Mouse (Mus musculus) midbrain, embryonic 11.5 days (tissue): ENCODE data around the gene Tex52. TPM values are rescaled to one million over a fixed set of nuclear protein-coding genes. Genes with fewer than 3 reads are reported as not detected.

Experiments used
- ATAC-seq: fragments of 200-750 bp; cut with Nextera tagmentation; 2 replicates; pipeline ENCODE4 v1.8.0; 2017; ENCODE audit warnings: moderate TSS enrichment, moderate library complexity; ENCODE audit not compliant: low FRiP score
- DNase-seq: peaks from one replicate; pipeline ENCODE4 v3.0.0; 2015; ENCODE audit warnings: low spot score; ENCODE audit errors: missing footprints
- H3K27ac ChIP-seq: fragments of 300-500 bp; sonication (generic); 2 replicates; pipeline ENCODE4 v1.5.1; 2014; ENCODE audit warnings: low read depth, low read length
- H3K27me3 ChIP-seq: fragments of 300-500 bp; sonication (generic); 2 replicates; pipeline ENCODE4 v1.6.1; 2014; ENCODE audit warnings: mild to moderate bottlenecking, low read length, moderate library complexity, mixed read lengths; ENCODE audit not compliant: control insufficient read depth, insufficient read depth
- H3K36me3 ChIP-seq: fragments of 300-500 bp; sonication (generic); 2 replicates; pipeline ENCODE4 v1.6.1; 2014; ENCODE audit warnings: mild to moderate bottlenecking, low read length, moderate library complexity, mixed read lengths; ENCODE audit not compliant: control insufficient read depth, insufficient read depth
- H3K4me1 ChIP-seq: fragments of 300-500 bp; sonication (generic); 2 replicates; pipeline ENCODE4 v1.6.1; 2014; ENCODE audit warnings: low read length; ENCODE audit not compliant: control insufficient read depth, insufficient read depth
- H3K4me2 ChIP-seq: fragments of 300-500 bp; sonication (generic); 2 replicates; pipeline ENCODE4 v1.6.1; 2014; ENCODE audit warnings: mild to moderate bottlenecking, moderate library complexity
- H3K4me3 ChIP-seq: fragments of 300-500 bp; sonication (generic); 2 replicates; pipeline ENCODE4 v1.5.1; 2014; ENCODE audit warnings: low read depth, low read length
- H3K9ac ChIP-seq: fragments of 300-500 bp; sonication (generic); 2 replicates; pipeline ENCODE4 v1.6.1; 2014; ENCODE audit warnings: low read length
- H3K9me3 ChIP-seq: fragments of 300-500 bp; sonication (generic); 2 replicates; pipeline ENCODE4 v1.6.1; 2016; ENCODE audit warnings: low read length; ENCODE audit not compliant: control insufficient read depth
- WGBS: fragments of 180-500 bp; shearing (Covaris S2); extraction: QIAGEN DNeasy Blood & Tissue Kit; methylation state at CpG from one replicate; pipeline ENCODE4 v1.1.7; 2014; 5-methylcytosine and 5-hydroxymethylcytosine counted together
- polyA plus RNA-seq: library from polyadenylated mRNA; unstranded; fragments of >200 nt; fragmentation: Nextera tagmentation; extraction: Ambion mirVana; gene quantifications from 2 replicates; pipeline ENCODE4 v1.2.1, GENCODE M21; 2014

The Tex52 gene
- polyA plus RNA-seq, 1 experiment from 2014 or later, result 0.44 TPM

GRCm38 (mm10) chr6:128355201-128355681, 20.0 kb upstream of the Tex52 start:
- peak; percentile 78 for ATAC-seq
- Histone ChIP-seq H3K27me3 (no peaks in the 10 kb centered on the region), H3K9me3 (no peaks in the 10 kb centered on the region), H3K4me1 (peaks cover 7% of the 10 kb centered on the region; the same call in 1 of the 2 replicates), H3K4me2 (peak overlapping the region; percentile 76), H3K36me3 (peaks cover 13% of the 10 kb centered on the region; the same call in 1 of the 2 replicates), H3K9ac (peak overlapping the region; percentile 58), H3K27ac (peak overlapping the region; percentile 32), H3K4me3 (peak overlapping the region; percentile 73)
- DNase-seq, result peak; percentile 97
- WGBS, result under 1% methylated on average over 28 of the region's 28 CpGs

- peaks cover 13% of the 10 kb centered on the region; the same call in 1 of the 2 replicates for H3K36me3 ChIP-seq
- DNase-seq, result peak; percentile 100
- peaks cover 7% of the 10 kb centered on the region; the same call in 1 of the 2 replicates for H3K4me1 ChIP-seq
- peak within 1 kb of the TSS; percentile 76 for H3K4me2 ChIP-seq
- peak within 1 kb of the TSS; percentile 64 for H3K9ac ChIP-seq
- ATAC-seq, result peak; percentile 99
- no peaks in the 10 kb centered on the region for H3K27me3 ChIP-seq
- WGBS, result under 1% methylated on average over 41 of the region's 42 CpGs
- peak within 1 kb of the TSS; percentile 73 for H3K4me3 ChIP-seq
- peak within 1 kb of the TSS; percentile 54 for H3K27ac ChIP-seq
- H3K9me3 ChIP-seq, result no peaks in the 10 kb centered on the region
These were observed 19.4 kb upstream of the Tex52 start, which contains the start of gene Tulp3 for GRCm38 (mm10) chr6:128355726-128356416. Gene Tulp3 (minus strand): TSS chr6:128355851.

- ATAC-seq (no peak), DNase-seq (peak; percentile 93)
- H3K4me1 ChIP-seq, result peaks cover 15% of the 10 kb centered on the region
- H3K4me2 ChIP-seq, result no peak overlapping the region
- no peak overlapping the region for H3K27ac ChIP-seq
- no peak overlapping the region for H3K9ac ChIP-seq
- 25% methylated on average over 2 of the region's 2 CpGs for WGBS
- H3K27me3 ChIP-seq, result no peaks in the 10 kb centered on the region
- peaks cover 13% of the 10 kb centered on the region; the same call in 1 of the 2 replicates for H3K36me3 ChIP-seq
- H3K4me3 ChIP-seq, result no peak overlapping the region
- H3K9me3 ChIP-seq, result no peaks in the 10 kb centered on the region
These were observed 16.3 kb upstream of the Tex52 start for GRCm38 (mm10) chr6:128358999-128359398.

- ATAC-seq, result no peak
- WGBS, result 20% methylated on average over 9 of the region's 9 CpGs
- H3K36me3 ChIP-seq, result peaks cover 23% of the 10 kb centered on the region
- H3K27ac ChIP-seq, result peak overlapping the region; percentile 90
- H3K27me3 ChIP-seq, result no peaks in the 10 kb centered on the region
- H3K9me3 ChIP-seq, result no peaks in the 10 kb centered on the region
- peak overlapping the region; percentile 90 for H3K4me3 ChIP-seq
- peak overlapping the region; percentile 69 for H3K4me2 ChIP-seq
- peaks cover 10% of the 10 kb centered on the region for H3K4me1 ChIP-seq
- DNase-seq, result peak; percentile 87
- peak overlapping the region; percentile 95 for H3K9ac ChIP-seq
These were observed 13.4 kb upstream of the Tex52 start for GRCm38 (mm10) chr6:128361901-128362300.

- H3K27me3 ChIP-seq, result no peaks in the 10 kb centered on the region
- peak within 1 kb of the TSS; percentile 90 for H3K4me3 ChIP-seq
- H3K36me3 ChIP-seq, result peaks cover 24% of the 10 kb centered on the region
- ATAC-seq, result peak; percentile 91
- H3K9ac ChIP-seq, result peak within 1 kb of the TSS; percentile 95
- H3K27ac ChIP-seq, result peak within 1 kb of the TSS; percentile 90
- no peaks in the 10 kb centered on the region for H3K9me3 ChIP-seq
- WGBS, result under 1% methylated on average over 69 of the region's 76 CpGs
- peak; percentile 97 for DNase-seq
- peak within 1 kb of the TSS; percentile 69 for H3K4me2 ChIP-seq
- H3K4me1 ChIP-seq, result peaks cover 10% of the 10 kb centered on the region
These were observed 12.8 kb upstream of the Tex52 start, which contains the start of the genes Rhno1 and Foxm1 for GRCm38 (mm10) chr6:128362381-128363006. Gene Rhno1 (minus strand): TSS chr6:128362911. Gene Foxm1 (plus strand): TSS chr6:128362967.

DNA sequence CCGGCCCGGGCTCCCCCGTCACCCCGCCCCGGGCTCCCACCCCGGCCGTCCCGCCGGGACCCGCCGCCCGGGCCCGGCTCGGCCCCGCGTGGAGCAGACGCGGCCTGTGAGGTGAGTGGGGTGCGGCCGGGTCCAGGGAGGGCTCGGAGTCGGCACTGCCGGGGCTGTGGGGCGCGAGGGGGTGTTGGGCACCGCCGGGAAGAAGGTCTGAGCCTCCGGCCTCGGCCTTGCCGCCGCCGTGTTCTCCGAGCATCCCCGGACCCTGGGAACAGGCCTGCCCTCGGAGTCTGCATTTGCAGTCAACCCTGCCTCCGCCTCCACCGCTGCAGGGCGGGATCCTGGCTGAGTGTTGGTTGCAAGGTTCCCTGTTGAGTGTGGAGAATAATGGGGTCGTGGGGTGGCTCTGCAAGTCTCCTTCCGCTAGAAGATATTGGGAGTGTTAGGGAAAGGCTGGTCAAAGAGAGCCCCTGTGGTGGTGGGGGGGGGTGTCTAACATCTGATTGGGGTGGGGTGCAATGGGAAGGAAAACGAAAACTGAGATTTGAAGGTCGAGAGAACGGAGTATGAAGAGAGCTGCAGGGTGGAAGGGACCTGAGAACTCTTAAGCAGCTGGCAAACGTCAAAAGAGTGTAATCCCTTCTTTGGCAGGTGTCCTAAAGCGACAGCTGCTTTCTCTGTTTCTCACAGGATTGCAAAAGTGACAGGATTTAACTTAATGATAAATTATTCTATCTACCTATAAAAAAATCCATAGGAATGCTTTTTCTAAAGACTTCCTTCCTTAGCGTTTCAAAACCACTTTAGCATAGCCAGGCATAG, 12.0 kb upstream of the Tex52 start:
- ATAC-seq (no peak), DNase-seq (peak; percentile 93)
- peaks cover 23% of the 10 kb centered on the region for H3K36me3 ChIP-seq
- no peaks in the 10 kb centered on the region for H3K27me3 ChIP-seq
- WGBS, result 1% methylated on average over 26 of the region's 46 CpGs
- peak overlapping the region; percentile 69 for H3K4me2 ChIP-seq
- peak overlapping the region; percentile 95 for H3K9ac ChIP-seq
- H3K4me3 ChIP-seq, result peak overlapping the region; percentile 90
- no peaks in the 10 kb centered on the region for H3K9me3 ChIP-seq
- peaks cover 10% of the 10 kb centered on the region for H3K4me1 ChIP-seq
- H3K27ac ChIP-seq, result peak overlapping the region; percentile 90

- no peak overlapping the region for H3K4me3 ChIP-seq
- no peaks in the 10 kb centered on the region for H3K27me3 ChIP-seq
- no peaks in the 10 kb centered on the region for H3K9me3 ChIP-seq
- H3K27ac ChIP-seq, result no peak overlapping the region
- no peak overlapping the region for H3K9ac ChIP-seq
- peaks cover 10% of the 10 kb centered on the region for H3K4me1 ChIP-seq
- no peak for ATAC-seq
- 82% methylated on average over 6 of the region's 6 CpGs for WGBS
- H3K36me3 ChIP-seq, result peaks cover 25% of the 10 kb centered on the region
- peak; percentile 28 for DNase-seq
- H3K4me2 ChIP-seq, result 0 out of 2 replicates have a peak overlapping the region, but pooled peaks have one; percentile 13
These were observed 10.5 kb upstream of the Tex52 start for GRCm38 (mm10) chr6:128364721-128365120.

- H3K9me3 ChIP-seq, result no peaks in the 10 kb centered on the region
- H3K36me3 ChIP-seq, result peaks cover 36% of the 10 kb centered on the region
- no peak overlapping the region for H3K4me3 ChIP-seq
- peaks cover 5% of the 10 kb centered on the region; the same call in 1 of the 2 replicates for H3K4me1 ChIP-seq
- no peak overlapping the region for H3K9ac ChIP-seq
- H3K4me2 ChIP-seq, result no peak overlapping the region
- 96% methylated on average over 5 of the region's 5 CpGs for WGBS
- no peak for DNase-seq
- no peak overlapping the region for H3K27ac ChIP-seq
- no peak for ATAC-seq
- no peaks in the 10 kb centered on the region for H3K27me3 ChIP-seq
These were observed 8.8 kb upstream of the Tex52 start for GRCm38 (mm10) chr6:128366466-128366865.
